Mouse (Mus musculus): ENCODE results near the gene Iqcf3. TPM values are rescaled to one million over a fixed set of nuclear protein-coding genes. Genes with fewer than 3 reads are reported as not detected.

Iqcf3 gene
- total RNA-seq, 2 experiments from 2014 or later = not detected

GRCm38 (mm10) chr9:106456325-106457162 lies 104.9 kb downstream of the Iqcf3 start:
- peak; percentile 95 for DNase-seq
- intact Hi-C loops (cut with DNase I) = no loop called here

GRCm38 (mm10) chr9:106454888-106455681 lies 106.3 kb downstream of the Iqcf3 start:
- DNase-seq = no peak
- intact Hi-C loops (cut with DNase I) = no loop called here

GRCm38 (mm10) chr9:106454071-106454761 lies 107.2 kb downstream of the Iqcf3 start:
- peak; percentile 72 for DNase-seq
- intact Hi-C loops (cut with DNase I) = no loop called here

- peak; percentile 78 for DNase-seq
- intact Hi-C loops (cut with DNase I) = no loop called here
Measured at GRCm38 (mm10) chr9:106453271-106454070, 108.0 kb downstream of the Iqcf3 start, which contains the start of gene Pcbp4. TSS of gene Pcbp4 (plus strand) at chr9:106453291.

Other genes with a start within 250 kb of the Iqcf3 start
- 10 to 100 TPM; 54.3 to 54.4 TPM for gene Dusp7, start 193.0 kb downstream of the Iqcf3 start, total RNA-seq (2021)
- gene Rpl29, start 132.2 kb downstream of the Iqcf3 start, total RNA-seq (2021) = 100 to 1,000 TPM; 480 to 518 TPM
- gene Acy1, start 123.3 kb downstream of the Iqcf3 start, total RNA-seq (2021) = 10 to 100 TPM; 14.3 to 19.0 TPM
- gene Abhd14b, start 114.2 kb downstream of the Iqcf3 start, total RNA-seq (2021) = 10 to 100 TPM; 13.3 to 13.8 TPM
- 10 to 100 TPM; 70.1 to 71.4 TPM for gene Abhd14a, start 114.0 kb downstream of the Iqcf3 start, total RNA-seq (2021)
- 100 to 1,000 TPM; 409 to 418 TPM for gene Pcbp4, start 108.3 kb downstream of the Iqcf3 start, total RNA-seq (2021)
- gene Gpr62, start 95.7 kb downstream of the Iqcf3 start, total RNA-seq (2021) = 1 to 10 TPM in 1 of 2 experiments, under 1 TPM in 1; 0.94 to 1.3 TPM
- 10 to 100 TPM; 46.9 to 55.2 TPM for gene Rrp9, start 85.7 kb downstream of the Iqcf3 start, total RNA-seq (2021)
- 1 to 10 TPM; 2.8 to 3.3 TPM for gene Parp3, start 84.7 kb downstream of the Iqcf3 start, total RNA-seq (2021)
- gene Iqcf1, start 61.7 kb downstream of the Iqcf3 start, total RNA-seq (2021) = not detected
- gene Iqcf5, start 47.1 kb downstream of the Iqcf3 start, total RNA-seq (2021) = under 1 TPM in 1 of 2 experiments, not detected in 1; 0.78 TPM
- gene Iqcf4, start 9.4 kb upstream of the Iqcf3 start, total RNA-seq (2021) = not detected
- not detected for gene Iqcf6, start 65.0 kb upstream of the Iqcf3 start, total RNA-seq (2021)
- gene Grm2, start 94.5 kb upstream of the Iqcf3 start, total RNA-seq (2021) = 10 to 100 TPM; 43.6 to 48.3 TPM
- gene Tex264, start 124.3 kb upstream of the Iqcf3 start, total RNA-seq (2021) = 10 to 100 TPM; 66.4 to 69.2 TPM
- gene Rad54l2, start 227.6 kb upstream of the Iqcf3 start, total RNA-seq (2021) = 10 to 100 TPM; 29.5 to 31.2 TPM